Mouse (Mus musculus) testis, postnatal 14 days (tissue): ENCODE results near the gene Vmn2r39.
"Not testable (repeated sequence)": the region's sequence is repeated elsewhere in the genome, so short reads cannot be mapped to it uniquely, and the experiment has no call there.

Experiments used
- DNase-seq: peaks from one replicate; pipeline ENCODE4 v3.0.0; 2021; ENCODE audit warnings: low spot score

Gene Vmn2r39

GRCm38 (mm10) chr7:9030698-9031097 lies at the start of gene Vmn2r39:
TSS of gene Vmn2r39 (minus strand) at chr7:9030798.
- not testable (repeated sequence) for DNase-seq

- not testable (repeated sequence) for DNase-seq
These were observed 34.8 kb upstream of the Vmn2r39 start for GRCm38 (mm10) chr7:9065353-9065752.
